Mouse (Mus musculus) liver, adult (tissue): ENCODE measurements around the gene Slc16a14.

ENCODE experiments used
- GATA4 ChIP-seq: IDR thresholded peaks from 2 replicates; pipeline ENCODE4 v1.6.1; 2014; ENCODE audit warnings: mild to moderate bottlenecking, low read length; ENCODE audit not compliant: insufficient replicate concordance

Slc16a14 gene

DNA sequence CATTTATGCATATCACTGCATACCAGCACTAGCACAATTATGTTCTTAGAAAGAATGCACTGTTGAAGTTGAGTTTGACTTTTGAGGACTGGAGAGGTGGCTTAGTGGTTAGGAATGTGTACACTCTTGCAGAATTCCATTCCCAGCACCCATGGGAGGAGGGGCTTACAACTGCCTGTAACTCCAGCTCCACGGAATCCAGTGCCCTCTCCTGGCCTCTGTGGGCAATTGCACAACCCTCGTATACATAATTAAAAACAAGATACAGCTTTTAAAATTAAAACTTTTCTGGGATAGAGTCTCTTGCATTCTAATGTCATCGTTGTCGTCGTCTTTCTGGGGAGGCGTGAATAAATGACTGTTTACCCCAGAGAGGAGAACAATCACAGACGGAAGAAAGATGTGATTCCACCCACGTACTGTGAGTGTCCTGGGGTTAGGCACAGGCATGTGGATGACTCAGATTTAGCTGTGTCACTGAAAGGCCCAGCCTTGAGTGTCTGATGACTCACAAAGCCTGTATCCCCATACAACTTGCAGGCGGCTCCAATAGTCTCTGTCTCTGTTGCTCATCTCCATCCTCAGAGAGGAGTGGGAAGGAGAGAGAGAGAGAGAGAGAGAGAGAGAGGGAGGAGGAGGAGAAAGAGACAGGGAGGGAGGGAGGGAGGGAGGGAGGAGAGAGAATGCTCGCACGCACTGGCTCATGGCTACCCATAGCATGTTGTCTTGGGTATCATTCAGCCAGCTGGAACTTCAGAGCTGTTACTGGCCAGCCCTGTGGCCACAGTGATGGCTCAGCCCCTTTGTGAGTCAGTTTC, 53.5 kb downstream of the Slc16a14 start:
- no peak for TF ChIP-seq GATA4

DNA sequence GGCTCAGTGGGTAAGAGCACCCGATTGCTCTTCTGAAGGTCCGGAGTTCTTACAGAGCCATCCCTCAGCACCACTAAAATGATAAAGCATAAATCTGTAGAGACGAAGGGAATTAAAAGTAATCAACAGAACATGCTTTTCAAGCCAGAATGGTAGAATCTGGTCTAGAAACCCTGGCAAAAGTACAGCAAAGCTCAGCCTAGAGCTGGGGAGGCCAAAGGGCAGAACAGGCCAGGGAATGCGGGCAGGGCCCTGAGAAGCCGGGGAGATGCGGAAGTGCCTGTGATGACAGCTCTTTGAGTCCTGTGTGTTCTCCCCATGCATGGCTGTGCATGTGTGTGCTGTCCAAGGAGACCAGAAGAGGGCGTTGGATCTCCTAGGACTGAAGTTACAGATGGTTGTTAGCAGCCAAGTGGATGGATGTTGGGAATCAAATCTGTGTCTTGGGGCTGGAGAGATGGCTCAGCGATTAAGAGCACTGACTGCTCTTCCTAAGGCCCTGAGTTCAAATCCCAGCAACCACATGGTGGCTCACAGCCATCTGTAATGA, 55.3 kb downstream of the Slc16a14 start:
- no peak for TF ChIP-seq GATA4

DNA sequence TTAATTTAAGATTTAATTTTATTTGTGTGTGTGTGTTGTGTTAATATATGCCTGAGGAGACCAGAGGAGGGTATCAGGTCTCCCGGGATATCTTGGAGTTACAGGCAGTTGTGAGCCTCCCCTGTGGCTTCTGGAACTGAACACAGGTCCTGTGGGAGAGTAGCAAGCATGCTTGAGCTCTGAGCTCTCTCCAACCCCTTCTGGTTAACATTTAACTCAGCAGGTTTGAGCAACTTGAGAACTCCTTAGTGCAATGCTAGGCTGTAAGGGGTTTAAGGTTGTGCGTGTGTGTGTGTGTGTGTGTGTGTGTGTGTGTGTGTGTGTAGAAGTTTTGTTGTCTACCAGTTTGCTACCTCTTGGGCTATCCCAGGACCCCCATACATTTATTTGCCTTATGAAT, 57.3 kb downstream of the Slc16a14 start:
- no peak for TF ChIP-seq GATA4

DNA sequence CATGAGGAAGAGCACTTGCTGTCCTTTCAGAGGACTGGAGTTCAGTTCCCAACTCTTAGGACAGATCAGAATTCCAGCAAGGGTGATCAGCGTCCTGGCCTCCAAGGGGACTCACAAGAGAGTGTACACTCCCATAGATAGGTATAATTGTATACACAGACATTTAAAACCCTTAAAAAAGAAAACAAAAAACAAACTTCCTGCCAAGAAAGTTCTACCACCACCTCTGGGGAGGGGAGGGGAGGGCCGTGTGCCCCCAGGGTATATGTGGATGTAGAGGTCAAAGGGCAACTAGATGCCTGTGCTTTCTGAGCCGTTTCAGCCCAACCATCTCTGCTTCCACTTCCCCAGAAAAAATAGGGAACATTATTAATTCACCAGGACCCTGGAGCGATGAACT, 62.0 kb downstream of the Slc16a14 start:
- no peak for TF ChIP-seq GATA4

DNA sequence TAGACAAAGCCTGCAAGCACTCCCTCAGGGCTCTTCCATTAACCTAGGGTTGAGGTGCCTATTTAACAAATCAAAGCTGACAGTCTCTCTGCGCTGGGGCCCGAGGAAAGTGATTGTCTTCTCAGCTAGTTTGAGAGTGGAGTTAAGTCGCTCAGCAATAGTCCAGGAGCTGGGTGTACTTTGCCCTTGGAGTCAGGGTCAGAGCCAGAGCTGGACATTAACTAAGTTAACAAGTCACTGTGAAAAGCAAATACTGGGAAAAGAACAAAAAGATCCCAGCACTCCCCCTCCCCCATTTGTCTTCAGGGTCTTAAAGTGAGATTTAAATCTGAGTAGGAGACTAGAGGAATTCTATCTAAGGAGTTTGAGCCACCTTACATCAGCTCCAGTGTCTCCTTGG, 62.8 kb downstream of the Slc16a14 start:
- no peak for TF ChIP-seq GATA4

DNA sequence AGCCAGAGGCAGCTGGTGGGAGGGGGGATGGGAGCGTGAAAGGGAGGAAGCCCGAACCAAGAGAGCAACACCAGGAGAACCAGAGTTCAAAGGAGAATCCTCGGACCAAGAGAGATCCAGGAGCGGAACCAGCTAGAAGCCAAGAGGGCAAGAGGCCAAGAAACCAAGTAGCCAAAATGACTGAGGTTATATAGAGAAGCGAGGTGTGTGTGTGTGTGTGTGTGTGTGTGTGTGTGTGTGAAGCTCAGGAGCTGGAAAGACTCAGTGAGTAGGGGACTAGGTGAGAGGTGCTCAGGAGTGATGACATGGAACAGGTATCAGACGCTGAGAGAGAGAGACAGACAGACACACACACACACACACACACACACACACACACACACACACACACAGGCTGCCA, 63.8 kb downstream of the Slc16a14 start:
- TF ChIP-seq GATA4 = no peak

DNA sequence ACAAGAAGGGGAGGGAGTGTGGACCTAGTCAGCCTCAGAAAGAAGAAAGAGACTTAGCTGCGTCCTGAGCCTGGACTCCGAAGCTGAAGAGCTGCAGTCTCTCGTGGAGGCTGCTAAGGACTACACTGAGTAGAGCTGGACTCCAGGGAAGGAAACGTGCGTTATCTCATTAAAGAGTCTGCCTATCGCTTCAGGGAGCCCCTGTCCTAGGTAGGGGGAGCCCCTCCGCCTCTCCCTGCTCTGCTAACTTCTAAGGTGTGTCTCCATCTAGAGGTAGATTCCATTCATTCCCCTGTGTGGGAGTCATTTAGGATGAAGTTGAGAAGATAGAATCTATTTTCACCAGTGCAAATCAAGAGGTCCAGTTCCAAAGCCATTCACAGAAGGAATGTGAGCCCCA, 65.4 kb downstream of the Slc16a14 start:
- TF ChIP-seq GATA4 = no peak

DNA sequence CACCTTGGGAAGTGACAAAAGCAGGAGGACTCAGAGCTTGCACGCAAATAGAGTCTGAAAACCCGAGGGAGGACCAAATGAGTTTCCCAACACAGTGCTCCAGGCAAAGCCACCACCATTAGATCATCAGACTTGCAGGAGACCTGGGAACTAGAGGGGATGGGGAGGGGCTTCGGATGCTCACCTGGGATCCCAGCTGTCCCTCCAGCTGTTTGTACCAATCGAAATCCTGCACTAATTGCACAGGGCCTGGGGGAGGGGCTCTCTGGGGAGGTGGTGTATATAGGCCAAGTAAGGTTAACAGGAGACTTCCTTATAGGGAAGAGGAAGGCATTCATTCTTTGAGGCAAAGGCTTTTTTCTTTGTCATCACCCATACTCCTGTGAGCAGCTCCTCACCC, 66.1 kb downstream of the Slc16a14 start:
- TF ChIP-seq GATA4 = no peak

DNA sequence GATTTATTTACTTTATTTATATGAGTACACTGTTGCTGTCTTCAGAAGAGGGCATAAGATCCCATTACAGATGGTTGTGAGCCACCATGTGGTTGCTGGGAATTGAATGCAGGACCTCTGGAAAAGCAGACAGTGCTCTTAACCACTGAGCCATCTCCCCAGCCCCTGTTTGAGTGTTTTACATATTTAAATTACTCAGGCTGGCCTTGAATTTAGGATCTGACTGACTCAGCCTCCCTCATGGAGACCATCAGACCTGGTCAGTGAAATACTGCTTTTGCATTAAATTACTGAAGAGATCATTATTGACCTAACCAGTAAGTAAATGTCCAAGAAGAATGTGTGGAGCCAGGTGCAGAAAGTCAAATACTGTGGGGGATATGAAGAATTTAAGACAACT, 66.6 kb downstream of the Slc16a14 start:
- no peak for TF ChIP-seq GATA4

DNA sequence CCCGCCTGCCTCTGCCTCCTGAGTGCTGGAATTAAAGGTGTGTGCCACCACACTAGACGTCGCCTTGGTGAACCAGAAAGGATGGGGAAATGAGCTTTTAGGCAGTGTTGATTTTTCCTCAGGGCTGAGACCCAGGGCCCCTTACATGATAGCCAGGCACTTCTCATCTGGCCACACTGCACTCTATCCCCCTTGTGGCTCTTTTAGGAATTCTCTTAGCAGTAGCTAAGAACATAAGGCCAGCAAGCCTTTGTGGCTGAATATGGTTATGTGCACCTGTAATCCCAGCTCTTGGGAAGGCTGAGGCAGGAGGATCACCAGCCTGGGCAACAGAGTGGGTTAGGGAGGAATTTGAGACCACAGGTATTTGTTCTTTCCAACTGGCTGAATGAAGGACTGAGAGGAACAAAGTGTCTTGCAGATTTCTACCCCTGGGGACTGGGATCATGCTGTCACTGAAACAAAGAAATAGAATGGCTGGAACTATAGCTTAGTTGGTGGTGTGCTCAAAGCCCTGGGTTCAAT, 68.2 kb downstream of the Slc16a14 start:
- TF ChIP-seq GATA4 = no peak

DNA sequence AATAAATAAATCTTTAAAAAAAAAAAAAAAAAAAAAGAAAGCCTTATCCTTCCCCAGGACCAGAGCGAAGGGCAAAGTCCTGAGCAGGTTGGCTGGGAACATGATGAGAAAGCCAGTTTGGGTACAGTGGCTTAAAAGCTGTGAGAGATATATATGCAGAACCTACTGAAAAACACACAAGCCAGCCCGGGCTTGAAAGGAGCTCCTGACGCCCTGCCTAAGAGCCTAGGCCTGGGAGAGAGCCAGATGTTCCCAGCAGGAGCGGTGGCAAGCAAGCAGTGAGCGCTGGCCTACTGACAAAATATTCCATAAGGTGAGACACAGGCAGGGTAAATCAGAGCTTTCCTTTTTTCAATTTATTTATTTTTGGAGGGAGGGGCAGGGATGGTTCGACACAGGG, 68.7 kb downstream of the Slc16a14 start:
- no peak for TF ChIP-seq GATA4

DNA sequence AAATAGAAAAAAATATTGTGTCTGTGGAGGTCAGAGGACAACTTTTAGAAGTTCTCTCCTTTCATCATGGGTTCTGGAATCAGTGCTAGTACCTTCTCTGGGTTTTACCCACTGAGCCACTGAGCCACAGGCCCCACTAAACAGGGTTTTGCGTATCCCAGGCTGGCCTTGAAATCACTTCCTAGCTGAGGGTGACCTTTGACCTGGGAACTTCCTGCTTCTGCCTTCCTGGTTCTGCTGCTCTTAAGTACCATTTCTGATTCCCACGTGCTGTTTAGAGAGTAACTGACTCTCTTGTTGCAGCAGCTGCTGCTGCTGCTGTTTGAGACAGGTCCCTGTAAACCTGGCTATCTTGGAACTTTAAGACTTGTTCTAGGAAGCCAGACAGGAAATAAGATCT, 70.3 kb downstream of the Slc16a14 start:
- no peak for TF ChIP-seq GATA4

DNA sequence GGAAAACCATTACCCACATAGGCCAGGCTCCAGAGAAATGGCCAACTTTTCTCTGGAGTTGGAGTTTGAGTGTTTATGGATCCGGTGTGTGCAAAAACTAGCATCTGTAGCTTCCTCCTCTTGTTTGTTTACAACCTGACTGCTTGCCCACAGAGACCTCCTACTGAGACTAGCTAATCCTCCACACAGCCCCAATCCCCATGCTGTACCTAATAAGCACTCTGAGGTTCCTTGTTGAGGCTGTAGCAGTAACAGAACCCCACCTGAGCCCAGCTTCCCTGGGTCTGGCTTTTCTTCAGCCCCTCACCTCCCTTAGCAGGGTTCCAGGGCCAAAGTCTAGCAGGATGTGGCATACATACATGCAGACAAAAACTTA, 73.7 kb downstream of the Slc16a14 start:
- TF ChIP-seq GATA4 = no peak

DNA sequence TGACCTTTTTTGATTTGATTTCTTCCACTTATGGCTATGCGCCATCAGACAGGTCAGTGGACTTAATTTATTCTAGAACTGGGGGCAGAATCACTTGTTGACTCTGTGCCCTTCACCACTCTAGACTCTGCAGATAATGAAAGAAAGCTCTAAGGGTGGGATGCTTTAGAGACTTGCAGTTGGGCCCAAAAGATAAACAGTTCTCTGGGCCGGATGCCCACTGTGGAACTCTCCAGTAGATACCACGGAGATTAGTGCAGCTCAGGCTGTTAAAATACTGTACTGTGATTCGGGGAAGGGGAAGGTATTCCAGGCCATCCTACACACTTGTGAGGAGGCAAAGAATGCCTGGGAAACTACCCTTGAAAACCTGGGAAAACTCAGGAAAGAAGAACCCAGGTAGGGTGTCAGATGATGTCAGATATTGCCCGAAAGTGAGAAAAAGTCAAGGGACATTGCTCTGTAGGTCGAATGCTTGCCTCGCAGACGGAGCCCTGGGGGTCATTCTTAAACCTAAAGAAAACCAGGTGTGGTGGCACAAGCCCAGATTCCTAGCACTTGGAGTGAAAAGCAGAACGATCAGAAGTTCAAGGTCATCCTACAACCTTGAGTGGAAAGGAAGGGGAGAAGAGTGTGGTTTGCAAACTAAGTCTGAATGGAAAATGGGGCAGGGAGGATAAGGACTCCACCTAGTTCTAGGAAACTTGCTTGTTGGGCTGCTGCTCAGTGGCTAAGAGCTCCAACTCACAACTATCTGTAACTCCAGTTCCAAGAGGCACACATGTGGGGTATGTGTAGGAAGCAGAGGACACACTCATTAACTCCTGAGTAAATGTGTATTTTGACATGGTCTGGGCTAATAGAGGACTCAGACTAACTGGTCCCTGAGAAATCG, 74.3 kb downstream of the Slc16a14 start:
- TF ChIP-seq GATA4 = no peak

DNA sequence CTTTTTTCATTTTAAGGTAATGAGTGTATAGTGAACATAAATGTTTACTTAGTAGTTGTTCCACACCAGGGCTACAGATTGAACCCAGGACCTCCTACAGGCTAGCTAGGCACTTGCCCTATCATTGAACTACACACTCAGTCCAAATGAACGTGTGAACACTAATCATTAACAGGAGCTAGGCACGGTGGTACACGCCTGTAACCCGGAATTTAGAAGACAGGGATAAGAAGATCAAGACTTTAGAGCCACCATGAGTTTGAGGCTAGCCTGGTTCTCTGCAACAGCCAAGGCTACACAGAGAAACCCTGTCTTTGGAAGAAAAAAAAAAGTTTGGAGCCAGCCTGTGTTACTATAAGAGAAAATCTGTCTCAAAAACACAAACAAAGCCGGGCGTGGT, 75.3 kb downstream of the Slc16a14 start:
- TF ChIP-seq GATA4 = no peak
